Mouse (Mus musculus) midbrain, embryonic 14.5 days (tissue): ENCODE data around the gene Gstp2. TPM values are rescaled to one million over a fixed set of nuclear protein-coding genes. Genes with fewer than 3 reads are reported as not detected.
"Not testable (repeated sequence)": the region's sequence is repeated elsewhere in the genome, so short reads cannot be mapped to it uniquely, and the experiment has no call there.

Experiments used
- ATAC-seq: fragments of 200-750 bp; cut with Nextera tagmentation; 2 replicates; pipeline ENCODE4 v1.8.0; 2017; ENCODE audit warnings: moderate number of reproducible peaks, moderate library complexity; ENCODE audit not compliant: low FRiP score, low TSS enrichment
- DNase-seq: peaks from one replicate; pipeline ENCODE4 v3.0.0-alpha.2; 2015
- H3K27ac ChIP-seq: fragments of 300-500 bp; sonication (generic); replicated peaks from 2 replicates; pipeline ENCODE4 v1.5.1; 2014; ENCODE audit warnings: mild to moderate bottlenecking, low read depth, low read length, moderate library complexity
- H3K27me3 ChIP-seq: fragments of 300-500 bp; sonication (generic); 2 replicates; pipeline ENCODE4 v1.6.1; 2014; ENCODE audit warnings: low read length, control low read depth, mixed read lengths; ENCODE audit not compliant: control insufficient read depth, insufficient read depth
- H3K36me3 ChIP-seq: fragments of 300-500 bp; sonication (generic); 2 replicates; pipeline ENCODE4 v1.6.1; 2014; ENCODE audit warnings: low read length, control low read depth; ENCODE audit not compliant: control insufficient read depth, insufficient read depth
- H3K4me1 ChIP-seq: fragments of 300-500 bp; sonication (generic); 2 replicates; pipeline ENCODE4 v1.6.1; 2014; ENCODE audit warnings: mild to moderate bottlenecking, antibody characterized with exemption, low read length, control low read depth; ENCODE audit not compliant: control insufficient read depth, insufficient read depth
- H3K4me2 ChIP-seq: fragments of 300-500 bp; sonication (generic); 2 replicates; pipeline ENCODE4 v1.6.1; 2014; ENCODE audit warnings: mild to moderate bottlenecking, low read length, moderate library complexity
- H3K4me3 ChIP-seq: fragments of 300-500 bp; sonication (generic); replicated peaks from 2 replicates; pipeline ENCODE4 v1.5.1; 2014; ENCODE audit warnings: low read depth, low read length
- H3K9ac ChIP-seq: fragments of 300-500 bp; sonication (generic); replicated peaks from 2 replicates; pipeline ENCODE4 v1.6.1; 2014; ENCODE audit warnings: mild to moderate bottlenecking, low read length, moderate library complexity
- H3K9me3 ChIP-seq: fragments of 300-500 bp; sonication (generic); 2 replicates; pipeline ENCODE4 v1.6.1; 2016; ENCODE audit warnings: low read length, control low read depth, mixed read lengths; ENCODE audit not compliant: control insufficient read depth
- WGBS: fragments of 180-500 bp; shearing (Covaris S2); extraction: QIAGEN DNeasy Blood & Tissue Kit; methylation state at CpG from one replicate; pipeline ENCODE4 v1.1.7; 2014; 5-methylcytosine and 5-hydroxymethylcytosine counted together
- polyA plus RNA-seq: library from polyadenylated mRNA; unstranded; fragments of >200 nt; fragmentation: Nextera tagmentation; extraction: Ambion mirVana; gene quantifications from 2 replicates; pipeline ENCODE4 v1.2.1, GENCODE M21; 2014

The Gstp2 gene
- polyA plus RNA-seq, 1 experiment from 2014 or later, result 1.9 TPM

DNA sequence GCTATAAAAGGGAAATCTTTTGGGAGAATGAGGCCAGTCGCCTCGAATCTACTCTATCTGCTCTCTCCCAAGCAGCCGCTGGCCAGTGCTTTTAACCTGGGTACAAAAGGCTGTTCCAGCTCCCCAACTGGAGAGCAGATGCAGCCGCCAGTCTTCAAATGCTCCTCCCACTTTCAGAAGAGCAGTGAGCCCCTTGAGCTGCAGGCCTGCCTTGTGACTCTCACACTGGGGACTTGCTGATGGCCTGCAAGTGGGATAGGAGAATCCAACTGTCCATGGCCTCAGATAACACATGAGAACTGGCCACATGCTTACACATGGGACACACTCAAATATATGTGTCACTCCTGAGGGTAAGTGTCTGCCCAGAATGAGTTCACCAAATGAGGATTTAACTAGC, 10.9 kb upstream of the Gstp2 start:
- no peak for ATAC-seq
- no peak overlapping the region for H3K4me3 ChIP-seq
- H3K27ac ChIP-seq, result no peak overlapping the region
- H3K9ac ChIP-seq, result no peak overlapping the region
- H3K36me3 ChIP-seq, result no peaks in the 10 kb centered on the region
- no peaks in the 10 kb centered on the region for H3K9me3 ChIP-seq
- DNase-seq, result no peak
- no peaks in the 10 kb centered on the region for H3K4me1 ChIP-seq
- no peaks in the 10 kb centered on the region for H3K27me3 ChIP-seq
- 34% methylated on average over 4 of the region's 4 CpGs for WGBS
- H3K4me2 ChIP-seq, result no peak overlapping the region

DNA sequence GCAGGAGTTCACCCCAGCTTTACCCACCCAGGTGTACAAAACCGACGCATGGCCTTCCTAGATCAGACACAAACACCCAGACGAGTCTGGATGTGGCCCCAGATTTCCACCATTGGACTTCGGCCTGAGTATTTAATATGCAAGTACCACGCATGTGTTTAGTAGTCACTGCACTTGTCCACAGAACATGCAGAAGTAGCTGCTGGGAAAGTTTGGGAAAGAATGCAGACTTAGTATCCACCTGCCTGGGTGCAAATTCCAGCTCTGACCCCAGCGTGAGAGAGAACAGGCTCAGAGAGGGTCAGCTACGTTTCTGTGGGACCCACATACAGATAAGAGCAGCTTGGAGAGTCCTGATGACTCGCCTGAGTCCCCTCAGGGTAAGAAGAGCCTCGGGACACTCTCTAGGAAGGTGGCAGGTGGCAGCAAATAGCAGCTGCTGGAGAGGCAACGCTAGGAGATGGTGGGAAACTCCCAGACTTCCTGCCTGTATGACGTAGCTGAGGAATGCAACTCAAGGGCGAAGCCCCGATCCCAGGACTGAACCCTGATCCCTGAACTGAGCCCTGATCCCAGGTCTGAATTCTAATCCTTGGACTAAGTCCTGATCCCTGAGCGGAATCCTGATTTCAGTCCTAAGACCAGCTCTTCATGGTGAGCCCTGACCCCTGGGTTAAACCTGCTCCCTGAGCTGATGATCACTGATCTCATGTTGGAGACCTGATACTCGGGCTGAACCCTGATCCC, 10.3 kb upstream of the Gstp2 start:
- WGBS, result 64% methylated on average over 15 of the region's 15 CpGs
- no peaks in the 10 kb centered on the region for H3K27me3 ChIP-seq
- no peak overlapping the region for H3K9ac ChIP-seq
- H3K9me3 ChIP-seq, result no peaks in the 10 kb centered on the region
- H3K27ac ChIP-seq, result no peak overlapping the region
- no peak for ATAC-seq
- DNase-seq, result no peak
- no peak overlapping the region for H3K4me3 ChIP-seq
- no peak overlapping the region for H3K4me2 ChIP-seq
- no peaks in the 10 kb centered on the region for H3K36me3 ChIP-seq
- no peaks in the 10 kb centered on the region for H3K4me1 ChIP-seq

DNA sequence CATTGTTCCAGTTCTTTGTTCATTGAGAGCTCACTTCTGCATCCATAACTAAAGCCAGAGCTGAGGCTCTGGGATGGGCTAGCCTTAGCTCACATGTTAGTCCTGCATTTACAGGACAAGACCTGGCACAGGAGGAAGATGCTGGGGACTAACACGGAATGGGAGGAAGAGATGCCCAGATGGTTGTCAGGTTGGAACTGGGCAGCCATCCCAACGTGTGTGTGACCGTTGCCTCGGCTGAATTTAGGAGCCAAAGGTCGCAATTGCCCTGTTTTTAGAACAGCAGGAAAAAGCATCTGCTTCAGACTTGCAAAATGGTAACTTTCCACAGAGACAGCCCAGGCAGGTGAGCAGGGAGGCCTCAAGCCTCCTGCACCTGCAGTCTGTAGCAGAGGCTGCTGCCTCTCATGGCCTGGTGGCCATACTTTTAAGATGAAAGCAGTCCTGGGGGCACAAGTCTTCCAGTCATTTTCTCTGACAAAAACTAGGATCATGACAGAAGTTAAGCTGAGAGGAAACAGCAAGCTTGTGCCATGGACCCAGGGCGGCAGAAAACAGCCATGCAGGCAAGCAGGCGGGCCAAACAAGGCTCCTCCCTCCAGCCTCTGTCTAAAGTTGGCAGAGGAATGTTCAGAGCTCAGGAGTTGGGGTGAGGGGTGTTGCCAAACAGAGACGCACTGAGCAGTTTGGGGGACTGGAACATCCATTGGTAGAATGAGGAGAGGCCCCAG, 9.6 kb upstream of the Gstp2 start:
- no peak overlapping the region for H3K4me3 ChIP-seq
- DNase-seq (no peak), ATAC-seq (no peak)
- H3K27me3 ChIP-seq, result no peaks in the 10 kb centered on the region
- H3K4me2 ChIP-seq, result no peak overlapping the region
- no peaks in the 10 kb centered on the region for H3K36me3 ChIP-seq
- H3K9me3 ChIP-seq, result no peaks in the 10 kb centered on the region
- no peak overlapping the region for H3K27ac ChIP-seq
- 73% methylated on average over 8 of the region's 8 CpGs for WGBS
- no peaks in the 10 kb centered on the region for H3K4me1 ChIP-seq
- no peak overlapping the region for H3K9ac ChIP-seq

DNA sequence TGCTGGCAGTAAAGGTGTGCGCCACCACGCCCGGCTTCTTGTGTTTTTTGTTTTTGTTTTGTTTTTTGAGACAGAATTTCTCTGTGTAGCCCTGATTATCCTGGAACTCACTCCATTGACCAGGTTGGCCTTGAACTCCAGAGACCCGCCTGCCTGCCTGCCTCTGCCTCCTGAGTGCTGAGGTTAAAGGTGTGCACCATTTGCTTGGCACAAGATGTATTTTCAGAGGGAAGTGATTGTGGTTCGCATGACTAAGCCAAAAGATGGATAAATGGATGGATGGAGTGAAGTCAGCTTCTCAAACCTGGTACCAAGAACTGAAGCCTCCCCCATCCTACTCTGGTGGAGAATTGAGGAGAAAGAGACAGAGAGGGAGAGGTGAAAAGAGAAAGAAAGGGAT, 8.8 kb upstream of the Gstp2 start:
- no peak overlapping the region for H3K9ac ChIP-seq
- no peak for ATAC-seq
- H3K9me3 ChIP-seq, result no peaks in the 10 kb centered on the region
- no peaks in the 10 kb centered on the region for H3K27me3 ChIP-seq
- 83% methylated on average over 5 of the region's 5 CpGs for WGBS
- no peak overlapping the region for H3K4me3 ChIP-seq
- no peak overlapping the region for H3K27ac ChIP-seq
- no peak for DNase-seq
- no peaks in the 10 kb centered on the region for H3K4me1 ChIP-seq
- no peaks in the 10 kb centered on the region for H3K36me3 ChIP-seq
- H3K4me2 ChIP-seq, result no peak overlapping the region

- Histone ChIP-seq H3K9me3 (no peaks in the 10 kb centered on the region), H3K9ac (no peak overlapping the region), H3K36me3 (no peaks in the 10 kb centered on the region), H3K4me2 (no peak overlapping the region), H3K4me3 (no peak overlapping the region), H3K27me3 (no peaks in the 10 kb centered on the region), H3K27ac (no peak overlapping the region), H3K4me1 (no peaks in the 10 kb centered on the region)
- WGBS, result 62% methylated on average over 5 of the region's 5 CpGs
- ATAC-seq (no peak), DNase-seq (no peak)
Observed at GRCm38 (mm10) chr19:4052516-4053030, 6.8 kb upstream of the Gstp2 start.

DNA sequence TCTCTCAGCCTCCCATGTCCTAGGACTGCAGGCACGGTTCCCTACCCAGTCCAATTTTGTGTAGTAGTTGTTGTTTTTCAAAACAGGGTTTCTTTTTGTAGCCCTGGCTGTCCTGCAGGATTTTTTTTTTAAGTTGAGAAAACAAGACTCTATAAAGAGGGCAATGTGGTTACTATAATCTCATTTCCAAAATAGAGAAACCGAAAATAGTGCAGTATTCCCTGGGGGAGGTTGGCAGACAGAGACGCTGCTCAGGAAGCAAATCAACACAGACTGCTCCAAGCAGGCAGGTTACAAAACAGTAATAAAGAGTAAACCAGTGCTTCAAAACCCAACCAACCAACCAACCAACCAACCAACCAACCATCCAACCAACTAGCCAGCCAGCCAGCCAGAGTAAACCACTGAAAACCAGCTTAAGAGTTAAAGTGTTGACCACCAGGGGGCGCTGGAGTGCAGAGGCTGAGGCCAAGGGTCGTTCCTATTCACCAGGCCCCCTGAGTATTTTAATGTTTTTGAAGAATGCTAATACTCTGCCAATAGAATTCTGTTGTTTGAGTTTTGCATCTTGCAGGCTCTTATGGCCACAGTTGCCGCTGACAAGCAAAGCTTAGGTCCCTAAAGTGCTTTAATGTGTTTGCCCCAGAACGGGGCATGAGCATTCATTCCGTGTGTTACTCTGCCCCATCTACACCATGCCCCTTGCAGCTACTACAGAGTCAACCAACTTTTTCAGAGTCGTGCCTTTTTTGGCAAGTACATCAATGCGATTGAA, 6.1 kb upstream of the Gstp2 start:
- Histone ChIP-seq H3K4me2 (no peak overlapping the region), H3K4me1 (no peaks in the 10 kb centered on the region), H3K36me3 (no peaks in the 10 kb centered on the region), H3K27me3 (no peaks in the 10 kb centered on the region), H3K4me3 (no peak overlapping the region), H3K9me3 (no peaks in the 10 kb centered on the region), H3K9ac (no peak overlapping the region), H3K27ac (no peak overlapping the region)
- ATAC-seq (no peak), DNase-seq (peak; percentile 77)
- WGBS, result 54% methylated on average over 10 of the region's 10 CpGs

- Histone ChIP-seq H3K4me1 (no peaks in the 10 kb centered on the region), H3K36me3 (no peaks in the 10 kb centered on the region), H3K9me3 (no peaks in the 10 kb centered on the region), H3K4me2 (no peak overlapping the region), H3K27ac (no peak overlapping the region), H3K4me3 (no peak overlapping the region), H3K9ac (no peak overlapping the region), H3K27me3 (no peaks in the 10 kb centered on the region)
- ATAC-seq (no peak), DNase-seq (no peak)
- WGBS, result 94% methylated on average over 5 of the region's 5 CpGs
Observed at GRCm38 (mm10) chr19:4051016-4051415, 5.2 kb upstream of the Gstp2 start.

DNA sequence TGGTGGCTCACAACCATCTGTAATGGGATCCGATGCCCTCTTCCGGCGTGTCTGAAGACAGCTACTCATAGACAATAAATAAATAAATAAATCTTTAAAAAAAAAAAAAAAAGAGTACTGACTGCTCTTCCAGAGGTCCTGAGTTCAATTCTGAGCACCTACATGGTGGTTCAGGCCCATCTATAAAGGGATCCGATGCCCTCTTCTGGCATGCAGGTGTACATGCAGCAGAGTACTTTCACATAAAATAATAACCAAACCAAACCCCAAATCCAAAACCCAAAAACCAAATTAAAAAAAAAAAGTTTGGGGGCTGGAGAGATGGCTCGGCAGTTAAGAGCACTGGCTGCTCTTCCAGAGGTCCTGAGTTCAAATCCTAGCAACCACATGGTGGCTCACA, 3.2 kb upstream of the Gstp2 start:
- not testable (repeated sequence) for DNase-seq, ATAC-seq, H3K36me3 ChIP-seq, H3K4me3 ChIP-seq, H3K4me2 ChIP-seq, H3K27me3 ChIP-seq, H3K9me3 ChIP-seq, H3K27ac ChIP-seq, H3K4me1 ChIP-seq, H3K9ac ChIP-seq
- WGBS, result 82% methylated on average over 5 of the region's 5 CpGs
